Mouse (Mus musculus) heart, adult 18-20 months (tissue): Measurements from ENCODE around the gene Slc16a12. TPM values are rescaled to one million over a fixed set of nuclear protein-coding genes. Genes with fewer than 3 reads are reported as not detected.
A peak's percentile ranks its signal among the peaks of the same experiment; 100 is the strongest.

Experiments used
- DNase-seq, 2 experiments: peaks; one replicate each; pipeline ENCODE4 v3.0.0; 2021 to 2022; ENCODE audit warnings: mixed read lengths in 1 of 2
- total RNA-seq, 2 experiments: library from RNA; stranded (reverse); gene quantifications; 2 replicates each; pipeline ENCODE4 v1.2.3; 2021

Gene Slc16a12
- total RNA-seq, 2 experiments from 2014 or later, result 1.0 to 1.7 TPM

- DNase-seq, result peak in 1 of 2 experiments; percentile 19
Measured at GRCm38 (mm10) chr19:34726254-34726962, 20.7 kb downstream of the Slc16a12 start.

GRCm38 (mm10) chr19:34725418-34725817 lies 21.7 kb downstream of the Slc16a12 start:
- DNase-seq, result peak; percentile 14 to 51

GRCm38 (mm10) chr19:34724598-34724997 lies 22.5 kb downstream of the Slc16a12 start:
- DNase-seq, result peak; percentile 18 to 33

- no peak for DNase-seq
Measured at GRCm38 (mm10) chr19:34722541-34722940, 24.5 kb downstream of the Slc16a12 start.

- no peak for DNase-seq
Measured at GRCm38 (mm10) chr19:34720130-34720529, 27.0 kb downstream of the Slc16a12 start.

GRCm38 (mm10) chr19:34718963-34719362 lies 28.1 kb downstream of the Slc16a12 start:
- DNase-seq, result no peak

GRCm38 (mm10) chr19:34718478-34718877 lies 28.6 kb downstream of the Slc16a12 start:
- peak in 1 of 2 experiments; percentile 12 for DNase-seq

- DNase-seq, result no peak
Measured at GRCm38 (mm10) chr19:34715895-34716294, 31.2 kb downstream of the Slc16a12 start.

GRCm38 (mm10) chr19:34714250-34714666 lies 32.8 kb downstream of the Slc16a12 start:
- DNase-seq, result no peak

GRCm38 (mm10) chr19:34712050-34712449 lies 35.0 kb downstream of the Slc16a12 start:
- DNase-seq, result no peak

GRCm38 (mm10) chr19:34708221-34708620 lies 38.9 kb downstream of the Slc16a12 start:
- DNase-seq, result no peak

GRCm38 (mm10) chr19:34707571-34707970 lies 39.5 kb downstream of the Slc16a12 start:
- DNase-seq, result no peak

- no peak for DNase-seq
Measured at GRCm38 (mm10) chr19:34706261-34706660, 40.8 kb downstream of the Slc16a12 start.

- no peak for DNase-seq
Measured at GRCm38 (mm10) chr19:34705141-34705540, 41.9 kb downstream of the Slc16a12 start.

GRCm38 (mm10) chr19:34699300-34699699 lies 47.8 kb downstream of the Slc16a12 start:
- DNase-seq, result no peak

GRCm38 (mm10) chr19:34698852-34699251 lies 48.2 kb downstream of the Slc16a12 start:
- DNase-seq, result no peak

GRCm38 (mm10) chr19:34698432-34698831 lies 48.7 kb downstream of the Slc16a12 start:
- DNase-seq, result no peak

- DNase-seq, result no peak
Measured at GRCm38 (mm10) chr19:34697461-34697860, 49.6 kb downstream of the Slc16a12 start.

GRCm38 (mm10) chr19:34696352-34696986 lies 50.6 kb downstream of the Slc16a12 start:
- DNase-seq, result no peak

- no peak for DNase-seq
Measured at GRCm38 (mm10) chr19:34691402-34691801, 55.7 kb downstream of the Slc16a12 start.

GRCm38 (mm10) chr19:34685530-34685929 lies 61.6 kb downstream of the Slc16a12 start:
- DNase-seq, result no peak

GRCm38 (mm10) chr19:34684857-34685256 lies 62.2 kb downstream of the Slc16a12 start:
- peak; percentile 18 to 34 for DNase-seq

GRCm38 (mm10) chr19:34678428-34678827 lies 68.7 kb downstream of the Slc16a12 start:
- DNase-seq, result no peak

- DNase-seq, result peak; percentile 41 to 75
Measured at GRCm38 (mm10) chr19:34673476-34673875, 73.6 kb downstream of the Slc16a12 start.
